Mouse (Mus musculus) kidney, adult 9 months (tissue): ENCODE measurements around the gene Nosip.
"Not testable (repeated sequence)": the region's sequence is repeated elsewhere in the genome, so short reads cannot be mapped to it uniquely, and the experiment has no call there.

Source experiments
- DNase-seq: peaks from one replicate; pipeline ENCODE4 v3.0.0; 2022

Gene Nosip

GRCm38 (mm10) chr7:45062239-45062835 lies at the start of gene Nosip, which contains the start of gene Prrg2:
TSS of gene Nosip (plus strand) at chr7:45062429.
TSS of gene Prrg2 (minus strand) at chr7:45062677.
- DNase-seq: peak; percentile 98

GRCm38 (mm10) chr7:45012824-45013223 lies 49.4 kb upstream of the Nosip start:
- DNase-seq: no peak

GRCm38 (mm10) chr7:45013366-45014095 lies 48.7 kb upstream of the Nosip start:
- DNase-seq: no peak

GRCm38 (mm10) chr7:45014096-45014451 lies 48.2 kb upstream of the Nosip start:
- DNase-seq: no peak

GRCm38 (mm10) chr7:45015344-45015956 lies 46.8 kb upstream of the Nosip start:
- DNase-seq: no peak

- DNase-seq: peak; percentile 100
These were observed 46.1 kb upstream of the Nosip start, which contains the start of gene Scaf1 for GRCm38 (mm10) chr7:45015957-45016612. TSS of gene Scaf1 (minus strand) at chr7:45016363.

GRCm38 (mm10) chr7:45016761-45017160 lies 45.5 kb upstream of the Nosip start:
- DNase-seq: no peak

- DNase-seq: peak; percentile 99
These were observed 44.8 kb upstream of the Nosip start, which contains the start of gene Rras for GRCm38 (mm10) chr7:45017242-45018061. TSS of gene Rras (plus strand) at chr7:45017961.

GRCm38 (mm10) chr7:45019031-45019571 lies 43.1 kb upstream of the Nosip start:
- peak; percentile 72 for DNase-seq

GRCm38 (mm10) chr7:45020225-45020624 lies 42.0 kb upstream of the Nosip start:
- no peak for DNase-seq

GRCm38 (mm10) chr7:45023711-45024110 lies 38.5 kb upstream of the Nosip start:
- DNase-seq: not testable (repeated sequence)

- DNase-seq: no peak
These were observed 37.7 kb upstream of the Nosip start for GRCm38 (mm10) chr7:45024281-45025248.

- DNase-seq: no peak
These were observed 36.5 kb upstream of the Nosip start for GRCm38 (mm10) chr7:45025601-45026220.

- DNase-seq: no peak
These were observed 36.0 kb upstream of the Nosip start for GRCm38 (mm10) chr7:45026256-45026655.

GRCm38 (mm10) chr7:45027761-45028160 lies 34.5 kb upstream of the Nosip start:
- DNase-seq: no peak

- no peak for DNase-seq
These were observed 33.9 kb upstream of the Nosip start for GRCm38 (mm10) chr7:45028351-45028750.

GRCm38 (mm10) chr7:45029995-45030394 lies 32.2 kb upstream of the Nosip start:
- no peak for DNase-seq

GRCm38 (mm10) chr7:45030857-45031256 lies 31.4 kb upstream of the Nosip start:
- DNase-seq: no peak

- no peak for DNase-seq
These were observed 28.4 kb upstream of the Nosip start for GRCm38 (mm10) chr7:45033722-45034359.

- no peak for DNase-seq
These were observed 26.6 kb upstream of the Nosip start for GRCm38 (mm10) chr7:45035631-45036030.
